Mouse (Mus musculus) CH12.LX (cell line): ENCODE data around the gene Pdlim1. TPM values are rescaled to one million over a fixed set of nuclear protein-coding genes. Genes with fewer than 3 reads are reported as not detected.

Experiments used
- DNase-seq: peaks from one replicate; pipeline ENCODE4 v3.0.0-alpha.2; 2013; ENCODE audit errors: extremely low read depth
- H3K27ac ChIP-seq: 2 replicates; pipeline ENCODE4 v1.5.1; 2012; ENCODE audit warnings: low read depth, mild to moderate bottlenecking, control low read depth, moderate library complexity; ENCODE audit not compliant: insufficient read depth
- H3K27me3 ChIP-seq: replicated peaks from 2 replicates; pipeline ENCODE3; 2012; ENCODE audit warnings: inconsistent platforms
- H3K36me3 ChIP-seq, 2 experiments: replicated peaks in 1 of 2; 2 replicates each; pipeline versions ENCODE3 to v1.6.1; 2012; ENCODE audit warnings: inconsistent platforms in 1 of 2, low read length in 1 of 2, mild to moderate bottlenecking in 1 of 2, mixed read lengths in 1 of 2, moderate library complexity in 1 of 2; ENCODE audit not compliant: control insufficient read depth in 1 of 2, insufficient read depth in 1 of 2
- H3K4me1 ChIP-seq, 2 experiments: 2 replicates each; pipeline ENCODE4 v1.6.1; 2012; ENCODE audit warnings: inconsistent platforms in 1 of 2, moderate library complexity in 1 of 2; ENCODE audit not compliant: insufficient read depth in 2 of 2, control insufficient read depth in 1 of 2
- H3K4me2 ChIP-seq: 2 replicates; pipeline ENCODE4 v1.6.1; 2012; ENCODE audit warnings: low read depth, mild to moderate bottlenecking, control low read depth; ENCODE audit not compliant: poor library complexity, insufficient read depth, severe bottlenecking
- H3K4me3 ChIP-seq, 3 experiments: fragments of 150-350 bp in 1 of 3; sonication (generic) in 1 of 3; replicated peaks in 1 of 3; 2 replicates each; pipeline versions ENCODE3 to v1.5.1; 2011 to 2012; ENCODE audit warnings: low read depth in 2 of 3, low read length in 2 of 3, mild to moderate bottlenecking in 2 of 3, moderate library complexity in 2 of 3, control low read depth in 1 of 3, improper control_type of control experiment in 1 of 3, inconsistent platforms in 1 of 3, mixed read lengths in 1 of 3; ENCODE audit not compliant: poor library complexity in 1 of 3
- H3K79me2 ChIP-seq: replicated peaks from 2 replicates; pipeline ENCODE4 v1.6.1; 2012; ENCODE audit warnings: mild to moderate bottlenecking, moderate library complexity; ENCODE audit not compliant: control insufficient read depth, poor library complexity, insufficient read depth, severe bottlenecking; ENCODE audit errors: extremely low read depth
- H3K9ac ChIP-seq: 2 replicates; pipeline ENCODE4 v1.6.1; 2012; ENCODE audit warnings: low read depth, mild to moderate bottlenecking, control low read depth, moderate library complexity; ENCODE audit not compliant: insufficient read depth
- H3K9me3 ChIP-seq: replicated peaks from 2 replicates; pipeline ENCODE3; 2012; ENCODE audit warnings: low read length, inconsistent platforms, mixed read lengths
- CHD1 ChIP-seq: IDR thresholded peaks from 2 replicates; pipeline ENCODE4 v1.6.1; 2012; ENCODE audit warnings: low read depth, low read length, improper control_type of control experiment, inconsistent platforms
- CTCF ChIP-seq, 2 experiments: IDR thresholded peaks in 1 of 2; conservative IDR thresholded peaks in 1 of 2; 2 replicates each; pipeline ENCODE4 v1.5.1; 2011 to 2012; ENCODE audit warnings: low read depth in 2 of 2, low read length in 2 of 2, improper control_type of control experiment in 1 of 2, inconsistent platforms in 1 of 2, mild to moderate bottlenecking in 1 of 2, moderate library complexity in 1 of 2
- E2F4 ChIP-seq: IDR thresholded peaks from 2 replicates; pipeline ENCODE4 v1.6.1; 2011; ENCODE audit warnings: low read depth, low read length, improper control_type of control experiment; ENCODE audit not compliant: insufficient replicate concordance
- EP300 ChIP-seq: IDR thresholded peaks from 2 replicates; pipeline ENCODE4 v1.6.1; 2011; ENCODE audit warnings: low read length, improper control_type of control experiment
- ETS1 ChIP-seq: conservative IDR thresholded peaks from 2 replicates; pipeline ENCODE4 v1.6.1; 2012; ENCODE audit warnings: low read depth, mild to moderate bottlenecking, inconsistent platforms, low read length, improper control_type of control experiment, moderate library complexity
- HCFC1 ChIP-seq: IDR thresholded peaks from 2 replicates; pipeline ENCODE4 v1.6.1; 2012; ENCODE audit warnings: low read depth, mild to moderate bottlenecking, inconsistent platforms, low read length, improper control_type of control experiment
- IRF4 ChIP-seq: IDR thresholded peaks from 2 replicates; pipeline ENCODE4 v1.6.1; 2014; ENCODE audit warnings: low read depth, mild to moderate bottlenecking, inconsistent platforms, low read length, improper control_type of control experiment
- JUND ChIP-seq: conservative IDR thresholded peaks from 2 replicates; pipeline ENCODE4 v1.6.1; 2011; ENCODE audit warnings: low read depth, low read length, improper control_type of control experiment
- MAX ChIP-seq: IDR thresholded peaks from 2 replicates; pipeline ENCODE4 v1.6.1; 2011; ENCODE audit warnings: low read length, improper control_type of control experiment
- MYC ChIP-seq: IDR thresholded peaks from 2 replicates; pipeline ENCODE4 v1.6.1; 2011; ENCODE audit warnings: low read depth, mild to moderate bottlenecking, improper control_type of control experiment, low read length
- NRF1 ChIP-seq: IDR thresholded peaks from 2 replicates; pipeline ENCODE4 v1.6.1; 2014; ENCODE audit warnings: low read depth, mild to moderate bottlenecking, inconsistent platforms, low read length, improper control_type of control experiment, moderate library complexity
- POLR2AphosphoS2 ChIP-seq: IDR thresholded peaks from 2 replicates; pipeline ENCODE4 v1.6.1; 2011; ENCODE audit warnings: low read depth, low read length, improper control_type of control experiment
- RAD21 ChIP-seq: IDR thresholded peaks from 2 replicates; pipeline ENCODE4 v1.6.1; 2011; ENCODE audit warnings: low read depth, mild to moderate bottlenecking, low read length, improper control_type of control experiment, moderate library complexity
- RCOR1 ChIP-seq: conservative IDR thresholded peaks from 2 replicates; pipeline ENCODE4 v1.6.1; 2012; ENCODE audit warnings: low read depth, mild to moderate bottlenecking, inconsistent platforms, low read length, improper control_type of control experiment
- SMC3 ChIP-seq: IDR thresholded peaks from 2 replicates; pipeline ENCODE4 v1.6.1; 2011; ENCODE audit warnings: low read depth, low read length, improper control_type of control experiment
- TCF12 ChIP-seq: IDR thresholded peaks from 2 replicates; pipeline ENCODE4 v1.6.1; 2014; ENCODE audit warnings: low read depth, mild to moderate bottlenecking, inconsistent platforms, low read length, improper control_type of control experiment
- ZMIZ1 ChIP-seq: IDR thresholded peaks from 2 replicates; pipeline ENCODE4 v1.6.1; 2012; ENCODE audit warnings: low read depth, mild to moderate bottlenecking, inconsistent platforms, low read length, improper control_type of control experiment
- ZNF384 ChIP-seq: IDR thresholded peaks from 2 replicates; pipeline ENCODE4 v1.6.1; 2012; ENCODE audit warnings: low read depth, low read length, improper control_type of control experiment, inconsistent platforms
- dilution Hi-C: fragments of 300-500 bp; cut with MboI; formaldehyde crosslinking; loops from 2 replicates; pipeline ENCODE4 v1.14.3; 2020; ENCODE audit warnings: low sequenced_read_pairs; ENCODE audit not compliant: extremely low pct_unique_long_range_greater_than_20kb, extremely low pct_ligation_motif_present
- in situ Hi-C: fragments of 300-500 bp; cut with MboI; formaldehyde crosslinking; loops from 3 replicates; pipeline ENCODE4 v1.14.3; 2019; ENCODE audit warnings: low sequenced_read_pairs, low pct_ligation_motif_present, low pct_unique_long_range_greater_than_20kb, mixed read lengths
- polyA plus RNA-seq: library from polyadenylated mRNA; unstranded; fragments of >175 nt; gene quantifications from 2 replicates; pipeline ENCODE4 v1.2.1, GENCODE M21; 2012; ENCODE audit warnings: low read depth; ENCODE audit not compliant: insufficient read length
- total RNA-seq, 2 experiments: library from RNA; depleted of rRNA; stranded (reverse); fragments of 300-350 nt in 1 of 2; fragments of >200 nt in 1 of 2; gene quantifications; 2 replicates each; pipeline ENCODE4 v1.2.3; 2012 to 2014

Pdlim1 gene
- total and polyA plus RNA-seq, 3 experiments, result 15.1 to 54.9 (median 18.7) TPM

DNA sequence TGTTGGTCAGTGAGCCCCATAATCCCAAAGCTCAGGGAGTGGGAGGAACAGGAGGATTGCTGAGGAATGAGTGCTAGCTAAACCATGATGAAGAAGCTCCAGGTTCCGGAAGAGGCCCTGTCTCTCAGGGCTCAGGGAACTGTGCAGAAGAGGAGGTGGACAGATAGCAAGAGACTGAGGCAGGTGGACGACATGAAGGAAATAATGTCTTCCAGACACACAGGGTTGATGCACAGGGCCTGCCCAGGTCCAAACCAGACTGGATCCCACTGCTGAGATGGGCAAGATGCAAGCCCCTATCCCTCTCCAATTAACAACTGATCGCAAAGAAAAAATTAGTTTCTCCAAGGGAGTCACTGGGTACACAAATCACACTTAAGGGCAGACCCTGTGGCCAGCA is 16.9 kb downstream of the Pdlim1 start:
- Histone ChIP-seq H3K79me2 (no peaks in the 10 kb centered on the region), H3K27me3 (no peaks in the 10 kb centered on the region), H3K27ac (no peak overlapping the region), H3K36me3 (peaks cover 0 to 14% of the 10 kb centered on the region in 2 experiments), H3K9me3 (no peaks in the 10 kb centered on the region), H3K4me3 (no peak overlapping the region), H3K9ac (no peak overlapping the region), H3K4me1 (peaks cover 13 to 28% of the 10 kb centered on the region in 2 experiments), H3K4me2 (no peak overlapping the region)
- no peak for DNase-seq
- dilution Hi-C loops (no loop called here), in situ Hi-C loops (no loop called here)
- TF ChIP-seq SMC3, result no peak
- no peak for TF ChIP-seq ZMIZ1
- TF ChIP-seq ZNF384, result no peak
- TF ChIP-seq RCOR1, result no peak
- no peak for TF ChIP-seq RAD21
- no peak for TF ChIP-seq NRF1
- TF ChIP-seq CTCF (conservative IDR thresholded peaks at IDR 0.05 in 1 of 2, IDR thresholded peaks at IDR 0.05 in 1 of 2; ENCODE audit: low read depth in 2 of 2, low read length in 2 of 2), result no peak
- no peak for TF ChIP-seq IRF4
- TF ChIP-seq ETS1, result no peak
- TF ChIP-seq EP300, result no peak
- no peak for TF ChIP-seq TCF12
- no peak for TF ChIP-seq HCFC1
- no peak for TF ChIP-seq MAX

DNA sequence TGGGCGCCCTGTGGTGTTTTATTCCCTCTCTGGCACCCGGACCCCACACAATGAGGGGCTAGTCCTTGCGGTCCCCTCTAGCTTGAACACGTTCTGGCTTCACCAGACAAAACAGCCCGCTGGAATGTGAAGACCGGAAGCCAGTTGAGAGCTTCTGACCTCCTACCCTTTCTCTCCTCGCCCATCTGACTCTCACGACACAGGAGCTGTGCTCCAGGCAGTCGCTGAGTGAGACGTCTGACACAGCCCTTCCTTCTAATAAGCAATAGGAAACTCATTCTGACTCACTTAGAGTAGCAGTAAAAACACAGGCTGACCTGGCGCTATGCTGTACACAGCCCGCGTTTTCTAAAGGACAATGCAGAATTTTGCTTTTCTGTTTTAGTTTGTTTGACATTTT is 17.9 kb downstream of the Pdlim1 start:
- Histone ChIP-seq H3K9me3 (no peaks in the 10 kb centered on the region), H3K36me3 (peaks cover 0 to 21% of the 10 kb centered on the region in 2 experiments), H3K4me1 (peaks cover 13 to 28% of the 10 kb centered on the region in 2 experiments), H3K4me3 (no peak overlapping the region), H3K9ac (no peak overlapping the region), H3K4me2 (no peak overlapping the region), H3K79me2 (no peaks in the 10 kb centered on the region), H3K27ac (no peak overlapping the region), H3K27me3 (no peaks in the 10 kb centered on the region)
- TF ChIP-seq JUND (no peak), MYC (no peak), E2F4 (no peak), POLR2AphosphoS2 (no peak), CHD1 (no peak)
- no peak for DNase-seq
- in situ Hi-C loops (no loop called here), dilution Hi-C loops (no loop called here)
